Mouse (Mus musculus) myocyte (in vitro differentiated cells): ENCODE measurements around the gene Rnf220.

Experiments
- MAX ChIP-seq: IDR thresholded peaks from one replicate; pipeline ENCODE4 v1.6.1; 2011; ENCODE audit warnings: low read depth, mild to moderate bottlenecking, control low read depth
- TCF12 ChIP-seq: IDR thresholded peaks from one replicate; pipeline ENCODE4 v1.6.1; 2011; ENCODE audit warnings: mild to moderate bottlenecking, control low read depth; ENCODE audit not compliant: poor library complexity, insufficient read depth, severe bottlenecking
- USF1 ChIP-seq: IDR thresholded peaks from one replicate; pipeline ENCODE4 v1.6.1; 2011; ENCODE audit warnings: low read depth, mild to moderate bottlenecking, control low read depth, moderate library complexity

DNA sequence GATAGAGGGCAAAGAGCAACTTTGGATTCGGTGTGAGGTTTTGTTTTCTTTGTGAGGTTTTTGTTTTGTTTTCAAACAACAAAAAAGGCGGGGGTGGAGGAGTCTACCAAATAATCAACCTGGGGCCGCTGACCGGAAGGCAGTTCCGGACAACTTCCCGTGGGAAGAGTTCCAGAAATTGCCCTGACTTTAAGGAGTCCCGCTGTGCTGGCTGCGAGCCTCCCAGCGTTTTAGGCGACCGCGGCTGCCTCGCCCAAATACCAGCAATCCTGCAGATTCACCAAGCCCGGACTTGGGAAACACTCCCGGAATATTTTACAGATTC, 13.0 kb downstream of the Rnf220 start:
- no peak for TF ChIP-seq USF1
- TF ChIP-seq MAX, result no peak
- no peak for TF ChIP-seq TCF12
